Mouse (Mus musculus): ENCODE data around the gene Ell3. TPM values are rescaled to one million over a fixed set of nuclear protein-coding genes. Genes with fewer than 3 reads are reported as not detected.

The Ell3 gene
- polyA plus RNA-seq, 1 experiment from 2014 or later = 1.00 TPM

Small RNA genes lying within 50 kb of the gene (microRNA-seq; reads per million reads assigned to microRNA genes)
- not detected for gene Gm22953

Other genes starting within 250 kb of the Ell3 start
- gene Trp53bp1, start 172.9 kb downstream of the Ell3 start, polyA plus RNA-seq (2015; fragmentation: Nextera tagmentation; extraction: Ambion mirVana) = 43.6 and 45.5 TPM in 2 replicates
- gene Map1a, start 154.7 kb downstream of the Ell3 start, polyA plus RNA-seq (2015; fragmentation: Nextera tagmentation; extraction: Ambion mirVana) = 3.5 and 4.8 TPM in 2 replicates
- 11.3 and 12.6 TPM in 2 replicates for gene Ppip5k1, start 88.9 kb downstream of the Ell3 start, polyA plus RNA-seq (2015; fragmentation: Nextera tagmentation; extraction: Ambion mirVana)
- 0.88 and 2.4 TPM in 2 replicates for gene Ckmt1, start 86.6 kb downstream of the Ell3 start, polyA plus RNA-seq (2015; fragmentation: Nextera tagmentation; extraction: Ambion mirVana)
- not detected in 2 replicates for gene Strc, start 57.1 kb downstream of the Ell3 start, polyA plus RNA-seq (2015; fragmentation: Nextera tagmentation; extraction: Ambion mirVana)
- gene Pdia3, start 30.5 kb downstream of the Ell3 start, polyA plus RNA-seq (2015; fragmentation: Nextera tagmentation; extraction: Ambion mirVana) = 441 and 490 TPM in 2 replicates
- 2.0 and 2.5 TPM in 2 replicates for gene Catsper2, start 30.5 kb downstream of the Ell3 start, polyA plus RNA-seq (2015; fragmentation: Nextera tagmentation; extraction: Ambion mirVana)
- 466 and 549 TPM in 2 replicates for gene Serf2, start 4.9 kb upstream of the Ell3 start, polyA plus RNA-seq (2015; fragmentation: Nextera tagmentation; extraction: Ambion mirVana)
- gene Hypk, start 9.0 kb upstream of the Ell3 start, polyA plus RNA-seq (2015; fragmentation: Nextera tagmentation; extraction: Ambion mirVana) = 85.3 and 101 TPM in 2 replicates
- gene Serinc4, start 12.5 kb upstream of the Ell3 start, polyA plus RNA-seq (2015; fragmentation: Nextera tagmentation; extraction: Ambion mirVana) = 0.13 and 0.19 TPM in 2 replicates
- gene Mfap1b, start 29.8 kb upstream of the Ell3 start, polyA plus RNA-seq (2015; fragmentation: Nextera tagmentation; extraction: Ambion mirVana) = 39.7 and 42.1 TPM in 2 replicates
- 18.4 and 21.5 TPM in 2 replicates for gene Mfap1a, start 62.4 kb upstream of the Ell3 start, polyA plus RNA-seq (2015; fragmentation: Nextera tagmentation; extraction: Ambion mirVana)
- 6.7 TPM in 2 replicates for gene Wdr76, start 62.4 kb upstream of the Ell3 start, polyA plus RNA-seq (2015; fragmentation: Nextera tagmentation; extraction: Ambion mirVana)